Mouse (Mus musculus) layer of hippocampus, adult 2 months (tissue): ENCODE data around the gene Entpd6. TPM values are rescaled to one million over a fixed set of nuclear protein-coding genes. Genes with fewer than 3 reads are reported as not detected.

Source experiments
- DNase-seq, 2 experiments: peaks; one replicate each; pipeline ENCODE4 v3.0.0; 2022; ENCODE audit warnings: low spot score in 2 of 2
- H3K27ac ChIP-seq: fragments of 200-600 bp; 2 replicates; pipeline ENCODE4 v1.8.1; 2022
- H3K4me3 ChIP-seq: fragments of 200-600 bp; 2 replicates; pipeline ENCODE4 v1.8.1; 2022; ENCODE audit warnings: mild to moderate bottlenecking
- CTCF ChIP-seq: fragments of 200-600 bp; conservative IDR thresholded peaks from 2 replicates; pipeline ENCODE4 v1.8.1; 2022; ENCODE audit warnings: antibody characterized with exemption, mild to moderate bottlenecking, moderate library complexity
- total RNA-seq, 2 experiments: library from RNA; stranded (reverse); gene quantifications; 2 replicates each; pipeline ENCODE4 v1.2.3; 2021

Gene Entpd6
- total RNA-seq, 2 experiments from 2014 or later: 65.5 to 68.9 TPM

DNA sequence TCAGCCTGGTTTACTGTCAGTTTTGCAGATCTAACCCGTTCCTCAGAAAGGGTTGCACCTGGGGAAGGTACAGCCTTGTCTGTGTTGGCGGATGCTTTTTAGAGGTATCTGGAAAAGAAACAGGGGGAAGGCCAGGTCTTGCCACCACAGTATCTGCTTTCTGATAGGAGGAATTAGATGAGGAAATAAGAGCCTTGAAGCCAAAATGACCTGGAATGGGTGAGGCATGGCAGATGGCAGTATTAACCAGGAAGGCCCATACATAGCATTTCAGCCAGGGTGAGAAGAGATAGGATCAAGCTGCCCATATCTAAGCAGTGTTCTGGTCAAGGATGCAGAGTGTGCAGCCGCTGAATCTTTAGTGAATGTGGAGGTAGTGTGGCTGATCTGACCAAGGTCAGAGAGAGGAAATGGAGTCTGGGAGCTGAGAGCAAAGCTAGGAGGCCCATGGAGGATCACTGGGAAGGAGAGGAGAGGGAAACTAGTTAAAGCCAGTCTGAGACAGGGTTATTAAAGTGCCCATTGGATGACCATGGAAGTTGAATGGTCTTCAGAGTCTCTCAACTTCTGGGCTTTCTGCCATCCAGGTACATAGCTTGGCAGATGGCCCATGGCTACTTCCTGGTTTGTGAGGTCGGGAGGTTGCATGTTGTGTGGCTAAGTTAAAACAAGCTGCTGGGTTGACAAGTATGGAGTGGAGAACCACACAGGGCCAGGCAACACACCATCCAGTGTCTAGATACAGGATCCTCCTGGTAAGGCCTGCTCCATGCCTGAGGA is 17.4 kb downstream of the Entpd6 start:
- Histone ChIP-seq H3K27ac (peak overlapping the region; percentile 85), H3K4me3 (no peak overlapping the region)
- TF ChIP-seq CTCF: no peak
- no peak for DNase-seq

GRCm38 (mm10) chr2:150768678-150769077 is 19.8 kb downstream of the Entpd6 start:
- peak overlapping the region; percentile 7; the same call in 1 of the 2 replicates for H3K27ac ChIP-seq
- no peak for TF ChIP-seq CTCF
- DNase-seq: no peak

GRCm38 (mm10) chr2:150770747-150771146 is 21.9 kb downstream of the Entpd6 start:
- DNase-seq: no peak
- H3K27ac ChIP-seq: peak overlapping the region; percentile 86
- TF ChIP-seq CTCF: no peak
- no peak overlapping the region for H3K4me3 ChIP-seq

More at GRCm38 (mm10) chr2:150768678-150769077, 19.8 kb downstream of the Entpd6 start:
- H3K4me3 ChIP-seq: no peak overlapping the region

- H3K4me3 ChIP-seq: no peak overlapping the region
- no peak for DNase-seq
- no peak for TF ChIP-seq CTCF
- H3K27ac ChIP-seq: peak overlapping the region; percentile 86
Observed at GRCm38 (mm10) chr2:150771169-150771568, 22.3 kb downstream of the Entpd6 start.

DNA sequence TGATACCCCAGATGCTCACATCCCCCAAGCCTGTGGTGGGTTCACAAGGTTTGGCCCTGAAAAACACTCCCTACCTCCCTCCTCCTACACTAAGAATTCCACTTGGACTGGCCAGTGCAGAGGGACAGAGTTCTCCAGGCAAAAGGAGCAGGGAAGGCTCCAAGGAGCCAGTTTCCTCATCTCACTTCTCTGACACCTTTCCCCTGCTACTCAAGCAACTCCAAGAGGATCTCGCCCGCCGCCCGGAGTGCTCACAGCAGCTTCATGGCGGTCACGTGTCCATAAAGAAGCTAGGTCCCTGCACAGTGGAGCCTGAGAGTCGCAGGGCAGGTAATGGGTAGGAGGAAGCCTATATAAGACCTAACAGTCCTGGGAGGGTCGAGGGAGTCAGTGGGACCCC is 23.2 kb downstream of the Entpd6 start:
- DNase-seq: no peak
- TF ChIP-seq CTCF: no peak
- Histone ChIP-seq H3K4me3 (no peak overlapping the region), H3K27ac (peak overlapping the region; percentile 86; the same call in 1 of the 2 replicates)

GRCm38 (mm10) chr2:150772466-150773119 is 23.8 kb downstream of the Entpd6 start:
- no peak for TF ChIP-seq CTCF
- DNase-seq: no peak
- Histone ChIP-seq H3K27ac (peak overlapping the region; percentile 48; the same call in 1 of the 2 replicates), H3K4me3 (no peak overlapping the region)

GRCm38 (mm10) chr2:150782801-150783200 is 34.0 kb downstream of the Entpd6 start:
- TF ChIP-seq CTCF: no peak
- no peak overlapping the region for H3K27ac ChIP-seq
- H3K4me3 ChIP-seq: no peak overlapping the region
- no peak for DNase-seq

GRCm38 (mm10) chr2:150786251-150787180 is 37.7 kb downstream of the Entpd6 start, which contains the start of gene Pygb:
Pygb (plus strand) TSS chr2:150786735.
- Histone ChIP-seq H3K4me3 (peak within 1 kb of the TSS; percentile 99), H3K27ac (peak within 1 kb of the TSS; percentile 94)
- DNase-seq: peak; percentile 86 to 89
- TF ChIP-seq CTCF: no peak

DNA sequence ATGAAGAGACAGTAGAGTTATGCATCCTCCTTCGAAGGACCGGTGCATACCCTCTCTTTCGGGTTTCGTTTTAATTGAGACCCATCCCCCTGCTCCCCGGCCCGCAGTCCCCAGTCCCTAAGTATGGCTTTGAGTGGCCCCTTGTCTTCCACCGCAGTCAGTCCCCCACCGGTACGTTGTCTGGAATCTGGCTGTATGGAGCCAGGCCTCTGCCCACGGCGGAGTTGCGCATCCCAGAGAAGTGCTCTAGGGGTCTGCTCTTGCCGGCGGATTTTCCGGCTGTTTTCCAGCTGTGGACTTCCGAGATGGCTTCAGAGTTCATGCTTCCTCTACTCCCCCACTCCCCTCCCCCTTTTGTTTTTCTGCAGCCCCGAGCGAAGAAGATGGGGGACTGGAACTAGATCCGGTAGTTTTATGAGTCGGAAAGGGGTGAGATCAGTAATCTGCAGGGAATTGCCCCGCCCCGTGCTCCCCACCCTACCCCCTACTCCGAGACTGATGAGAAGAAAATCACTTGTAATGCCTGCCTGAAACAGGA is 38.5 kb downstream of the Entpd6 start:
- no peak for DNase-seq
- no peak; the same call in 1 of the 2 replicates for TF ChIP-seq CTCF
- peak overlapping the region; percentile 94 for H3K27ac ChIP-seq
- peak overlapping the region; percentile 99 for H3K4me3 ChIP-seq

GRCm38 (mm10) chr2:150788768-150789550 is 40.1 kb downstream of the Entpd6 start:
- Histone ChIP-seq H3K4me3 (peak overlapping the region; percentile 99), H3K27ac (peak overlapping the region; percentile 94)
- peak; percentile 57 for TF ChIP-seq CTCF
- DNase-seq: peak; percentile 81 to 85

DNA sequence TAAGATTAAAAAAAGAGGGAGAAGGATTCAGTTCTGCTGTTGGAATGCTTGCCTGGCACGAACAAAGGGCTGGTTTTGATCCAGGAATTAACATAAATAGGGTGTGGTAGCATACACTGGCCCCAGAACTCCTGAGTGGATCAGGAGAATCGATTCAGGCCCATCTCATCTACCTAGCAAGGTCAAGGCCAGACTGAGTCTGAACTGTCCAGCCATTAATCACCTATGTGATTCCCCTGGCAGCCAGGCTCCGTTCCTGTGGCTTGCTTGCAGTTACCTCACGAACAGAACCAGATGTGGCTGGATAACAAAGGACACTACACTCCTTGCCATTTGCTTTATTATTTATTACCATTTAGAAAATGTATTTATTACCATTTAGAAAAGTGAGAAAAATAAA is 44.5 kb downstream of the Entpd6 start:
- no peak overlapping the region for H3K4me3 ChIP-seq
- no peak for DNase-seq
- no peak overlapping the region for H3K27ac ChIP-seq
- TF ChIP-seq CTCF: no peak
